ENCODE assay signal across 31 mouse cellular contexts in genomic region chr11:100749469-100749868, GRCm38 (mm10). TPM values are rescaled to one million over a fixed set of nuclear protein-coding genes. Genes with fewer than 3 reads are reported as not detected.
A peak's percentile ranks its signal among the peaks of the same experiment; 100 is the strongest.
DNase-seq lines count a peak whose midpoint lies in the region; ATAC-seq lines count a peak whose summit lies in the region.
"Had no signal": no experiment of that assay in that cellular context is flagged by ENCODE, and none has a peak within 500 bp of the region (broad histone marks: within the 10 kb centered on the region; RNA-seq: fewer than 3 reads in every experiment).

No protein-coding gene starts in this region.

- H3K4me1 ChIP-seq in megakaryocyte, embryonic 14.5 days = peaks cover 24% of the 10 kb centered on the region
- H3K4me1 ChIP-seq: forebrain, embryonic 15.5 days had no signal

- peak; percentile 29; the same call in 1 of the 2 replicates for ATAC-seq in frontal cortex, adult (ENCODE audit: low TSS enrichment)
- ATAC-seq in megakaryocyte, adult 5-6 weeks (ENCODE audit: poor library complexity, severe bottlenecking) = no peak
- ATAC-seq: activated CD4-positive, CD25-positive, alpha-beta regulatory T cell, adult 4 months; forebrain, embryonic 15.5 days had no signal

- H3K4me3 ChIP-seq in megakaryocyte, embryonic 14.5 days (replicated peaks) = peak overlapping the region; percentile 57
- H3K4me3 ChIP-seq: forebrain, embryonic 15.5 days; gastrocnemius, adult 2 months; heart, adult 2 months had no signal

- peaks cover 74% of the 10 kb centered on the region for H3K27me3 ChIP-seq in megakaryocyte, embryonic 14.5 days (replicated peaks)
- H3K27me3 ChIP-seq: CH12.LX; forebrain, embryonic 15.5 days had no signal

- intact Hi-C loops in gastrocnemius, postnatal 14 days (cut with DNase I; ENCODE audit: low total_unique reads) = loop anchor here (10.0 kb wide), 1 partner anchor 205 kb away; no protein-coding TSS in a partner anchor

- H3K36me3 ChIP-seq in megakaryocyte, embryonic 14.5 days (replicated peaks; ENCODE audit: low read length) = no peaks in the 10 kb centered on the region

- no peak for DNase-seq in frontal cortex, postnatal 10 days (ENCODE audit: low spot score in 2 of 2)
- peak; percentile 67 for DNase-seq in ZHBTc4 (ENCODE audit: low read depth, low spot score)
- DNase-seq in right cerebral cortex, postnatal 25 days = peak; percentile 47
- no peak for DNase-seq in gastrocnemius, postnatal 14 days
- DNase-seq: cerebellum, adult 11 months; cerebellum, postnatal 10 days; embryo, embryonic 11 days; gastrocnemius, adult 2 months; heart, adult 2 months; heart, postnatal 36 days; lung, adult 18-20 months had no signal

- H3K9me3 ChIP-seq in megakaryocyte, embryonic 14.5 days = peaks cover 3% of the 10 kb centered on the region
- H3K9me3 ChIP-seq: forebrain, embryonic 15.5 days had no signal

RNA-seq across cellular contexts. Expression of gene Kcnh4, which starts 10.3 kb away (rescaled TPM):
- 0.43 TPM in 1 of 2 replicates, not detected in the other for polyA plus RNA-seq in megakaryocyte, embryonic 14.5 days (2012; ENCODE audit: insufficient read depth, low replicate concordance)
- not detected in 2 replicates for total RNA-seq in megakaryocyte, adult 5-6 weeks (2015)
- not detected in 2 replicates for total RNA-seq in megakaryocyte, adult 5-6 weeks (2017)
- not detected for total RNA-seq in gastrocnemius, postnatal 14 days (2021)
- total RNA-seq: gastrocnemius, adult 2 months; heart, adult 2 months; heart, postnatal 36 days had no signal
- polyA plus RNA-seq: heart, embryonic 14.5 days; kidney, embryonic 16.5 days; limb, embryonic 11.5 days; liver, embryonic 11.5 days; thymus, postnatal 0 days had no signal

RNA-seq across cellular contexts. Expression of gene Rab5c, which starts 11.5 kb away (rescaled TPM):
- polyA plus RNA-seq in megakaryocyte, embryonic 14.5 days (2012; ENCODE audit: insufficient read depth, low replicate concordance) = 502 and 744 TPM in 2 replicates
- 167 and 170 TPM in 2 replicates for total RNA-seq in megakaryocyte, adult 5-6 weeks (2015)
- total RNA-seq in megakaryocyte, adult 5-6 weeks (2017) = 136 and 142 TPM in 2 replicates
- 10 to 100 TPM; 49.1 to 49.4 TPM for total RNA-seq in gastrocnemius, postnatal 14 days (2021)

RNA-seq across cellular contexts. Expression of gene Hcrt, which starts 13.3 kb away (rescaled TPM):
- not detected in 2 replicates for polyA plus RNA-seq in megakaryocyte, embryonic 14.5 days (2012; ENCODE audit: insufficient read depth, low replicate concordance)
- total RNA-seq in megakaryocyte, adult 5-6 weeks (2015) = not detected in 2 replicates
- total RNA-seq in megakaryocyte, adult 5-6 weeks (2017) = not detected in 2 replicates
- not detected for total RNA-seq in gastrocnemius, postnatal 14 days (2021)
- total RNA-seq: CH12.LX; gastrocnemius, adult 2 months; heart, adult 2 months; heart, postnatal 36 days had no signal
- polyA plus RNA-seq: activated CD4-positive, CD25-positive, alpha-beta regulatory T cell, adult 4 months; embryonic facial prominence, embryonic 14.5 days; heart, adult 2 months; heart, embryonic 14.5 days; hindbrain, embryonic 14.5 days; intestine, embryonic 14.5 days; kidney, embryonic 16.5 days; large intestine, adult 2 months; limb, embryonic 11.5 days; liver, embryonic 11.5 days; midbrain, embryonic 11.5 days; stomach, postnatal 0 days; urinary bladder, adult 2 months had no signal

RNA-seq across cellular contexts. Expression of gene Ghdc, which starts 21.3 kb away (rescaled TPM):
- polyA plus RNA-seq in megakaryocyte, embryonic 14.5 days (2012; ENCODE audit: insufficient read depth, low replicate concordance) = 2.2 and 7.2 TPM in 2 replicates
- total RNA-seq in megakaryocyte, adult 5-6 weeks (2015) = 4.6 and 5.6 TPM in 2 replicates
- 4.6 and 6.6 TPM in 2 replicates for total RNA-seq in megakaryocyte, adult 5-6 weeks (2017)
- total RNA-seq in gastrocnemius, postnatal 14 days (2021) = 1 to 10 TPM; 5.6 to 7.1 TPM

RNA-seq across cellular contexts. Expression of gene Hspb9, which starts 35.8 kb away (rescaled TPM):
- 0.54 TPM in 1 of 2 replicates, not detected in the other for polyA plus RNA-seq in megakaryocyte, embryonic 14.5 days (2012; ENCODE audit: insufficient read depth, low replicate concordance)
- total RNA-seq in megakaryocyte, adult 5-6 weeks (2015) = not detected in 2 replicates
- total RNA-seq in megakaryocyte, adult 5-6 weeks (2017) = 0.65 TPM in 1 of 2 replicates, not detected in the other
- not detected for total RNA-seq in gastrocnemius, postnatal 14 days (2021)
- total RNA-seq: CH12.LX; gastrocnemius, adult 2 months; heart, adult 2 months; layer of hippocampus, postnatal 10 days had no signal
- polyA plus RNA-seq: brain, embryonic 14.5 days; embryonic facial prominence, embryonic 14.5 days; heart, embryonic 14.5 days; hindbrain, embryonic 14.5 days; kidney, embryonic 16.5 days; large intestine, adult 2 months; thymus, postnatal 0 days had no signal

Comparison
In these comparisons a context has a peak if more than half of its experiments do, and no peak if none do; other contexts are left out.
1. DNase-seq: peak in ZHBTc4 (single experiment) and right cerebral cortex, postnatal 25 days (single experiment); none in frontal cortex, postnatal 10 days (0 of 2) and gastrocnemius, postnatal 14 days (single experiment).